Mouse (Mus musculus) mouse embryonic stem cell (cell line): ENCODE measurements around the gene Nlgn2.

Experiments used
- in situ Hi-C, 2 experiments: fragments of 300-500 bp; cut with MboI; formaldehyde crosslinking; loops; 1 replicate in 1 of 2; 3 replicates in 1 of 2; pipeline ENCODE4 v1.14.3; 2019 to 2020; ENCODE audit warnings: low sequenced_read_pairs in 2 of 2, low pct_unique_long_range_greater_than_20kb in 1 of 2, mixed read lengths in 1 of 2; ENCODE audit not compliant: unreplicated experiment in 1 of 2

The Nlgn2 gene

DNA sequence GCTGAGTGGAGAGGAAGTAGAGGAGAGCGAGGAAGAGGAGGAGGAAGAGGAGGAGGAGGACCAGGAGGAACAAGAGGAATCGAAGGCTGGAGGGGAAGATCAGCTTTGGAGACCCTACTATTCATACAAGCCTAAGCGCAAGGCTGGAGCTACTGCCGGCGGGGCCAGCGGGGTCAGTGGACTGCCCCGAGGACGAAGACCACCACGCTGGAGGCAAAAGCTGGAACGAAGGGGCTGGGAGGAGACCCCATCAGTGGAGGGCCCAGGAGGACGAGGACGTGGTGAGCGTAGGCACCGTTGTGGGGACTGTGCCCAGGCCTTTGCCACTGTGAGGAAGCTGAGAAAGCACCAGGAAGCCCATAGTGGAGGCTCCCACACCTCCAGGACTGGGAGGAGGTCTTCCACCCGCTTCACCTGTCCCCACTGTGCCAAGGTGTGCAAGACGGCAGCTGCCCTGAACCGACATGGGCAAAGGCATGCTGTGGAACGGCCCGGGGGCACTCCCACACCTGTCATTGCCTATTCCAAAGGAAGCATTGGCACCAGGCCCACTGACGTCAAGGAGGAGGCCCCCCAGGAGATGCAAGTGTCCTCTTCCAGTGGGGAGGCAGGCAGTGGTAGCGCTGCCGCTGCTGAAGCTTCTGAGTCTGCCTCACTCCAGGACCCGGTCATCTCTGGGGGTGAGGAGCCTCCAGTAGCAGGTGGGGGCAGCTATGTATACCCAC lies 59.2 kb downstream of the Nlgn2 start:
- in situ Hi-C loops: no loop called here

DNA sequence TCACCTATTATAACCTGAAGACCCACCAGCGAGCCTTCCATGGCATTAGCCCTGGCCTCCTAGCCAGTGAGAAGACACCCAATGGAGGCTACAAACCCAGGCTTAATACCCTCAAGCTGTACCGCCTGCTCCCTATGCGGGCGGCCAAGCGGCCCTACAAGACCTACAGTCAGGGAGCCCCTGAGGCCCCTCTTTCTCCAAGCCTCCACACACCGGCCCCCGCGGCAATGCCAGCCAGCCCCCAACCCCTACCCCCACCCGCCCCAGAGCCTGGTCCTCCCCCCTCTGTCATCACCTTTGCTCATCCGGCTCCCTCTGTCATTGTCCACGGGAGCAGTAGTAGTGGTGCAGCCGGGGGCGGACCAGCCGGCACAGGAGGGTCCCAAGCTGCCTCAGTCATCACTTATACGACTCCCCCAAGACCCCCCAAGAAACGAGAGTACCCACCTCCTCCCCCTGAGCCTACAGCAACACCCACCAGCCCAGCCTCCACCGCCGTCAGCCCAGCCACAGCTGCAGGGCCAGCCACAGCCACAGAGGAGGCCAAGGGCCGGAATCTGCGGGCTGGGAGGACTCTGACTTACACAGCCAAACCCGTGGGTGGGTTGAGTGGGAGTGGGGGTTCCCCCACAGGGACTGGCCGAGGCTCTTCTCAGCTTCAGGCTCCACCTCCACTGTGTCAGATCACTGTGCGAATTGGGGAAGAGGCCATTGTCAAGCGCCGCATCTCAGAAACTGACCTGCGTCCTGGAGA lies 59.9 kb downstream of the Nlgn2 start:
- in situ Hi-C loops: no loop called here

DNA sequence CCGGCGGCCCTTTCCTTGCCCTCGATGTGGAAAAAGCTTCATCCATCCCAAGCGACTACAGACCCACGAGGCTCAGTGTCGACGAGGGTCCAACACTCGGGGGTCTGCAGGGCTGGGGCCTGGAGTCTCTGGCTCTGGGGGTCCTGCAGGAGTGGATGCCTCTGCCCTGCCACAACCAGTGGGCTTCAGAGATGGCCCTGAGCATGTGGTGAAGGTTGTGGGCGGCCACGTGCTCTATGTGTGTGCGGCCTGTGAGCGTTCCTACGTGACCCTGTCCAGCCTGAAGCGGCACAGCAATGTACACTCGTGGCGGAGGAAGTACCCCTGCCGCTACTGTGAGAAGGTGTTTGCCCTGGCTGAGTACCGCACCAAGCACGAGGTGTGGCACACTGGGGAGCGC lies 61.1 kb downstream of the Nlgn2 start:
- in situ Hi-C loops: no loop called here

DNA sequence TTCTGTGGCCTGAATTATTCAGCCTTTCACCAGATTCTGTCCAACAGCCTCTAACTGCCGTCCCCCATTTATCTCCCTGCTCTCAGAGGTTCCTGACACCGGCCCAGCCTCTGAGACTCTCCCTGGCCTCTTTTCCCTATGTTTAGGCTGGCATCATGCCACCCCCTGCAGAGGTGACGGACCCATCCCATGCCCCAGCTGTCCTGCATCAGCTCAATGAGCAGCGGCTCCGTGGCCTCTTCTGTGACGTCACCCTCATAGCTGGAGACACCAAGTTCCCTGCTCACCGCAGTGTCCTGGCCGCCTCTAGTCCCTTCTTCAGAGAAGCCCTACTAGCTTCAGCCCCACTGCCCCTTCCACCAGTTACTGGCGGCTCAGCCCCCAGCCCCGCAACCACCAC lies 61.9 kb downstream of the Nlgn2 start:
- in situ Hi-C loops: no loop called here

DNA sequence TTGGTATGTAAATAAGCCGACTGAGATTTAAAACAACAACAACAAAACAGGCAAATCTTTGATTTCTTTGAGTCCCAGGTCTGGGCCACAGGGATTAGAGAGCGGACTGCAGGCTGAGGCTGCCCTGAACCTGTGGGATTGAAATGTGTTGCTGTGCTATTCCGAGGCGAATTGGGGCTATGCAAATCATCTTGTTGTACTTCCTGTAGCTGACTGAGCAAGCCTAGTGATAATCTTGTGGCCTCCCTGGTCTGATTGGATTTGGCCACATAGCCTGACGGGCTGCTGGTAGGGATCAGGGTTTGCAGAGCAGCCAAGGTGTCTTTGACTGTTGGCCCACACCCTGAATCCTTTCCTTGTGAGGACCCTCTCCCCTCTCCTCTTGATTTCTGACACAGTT lies 62.6 kb downstream of the Nlgn2 start:
- in situ Hi-C loops: no loop called here
